Mouse (Mus musculus) right cerebral cortex, postnatal 25 days (tissue): ENCODE results near the gene Gm28048.

Experiments
- DNase-seq: peaks from one replicate; pipeline ENCODE4 v3.0.0; 2022

Gm28048 gene

DNA sequence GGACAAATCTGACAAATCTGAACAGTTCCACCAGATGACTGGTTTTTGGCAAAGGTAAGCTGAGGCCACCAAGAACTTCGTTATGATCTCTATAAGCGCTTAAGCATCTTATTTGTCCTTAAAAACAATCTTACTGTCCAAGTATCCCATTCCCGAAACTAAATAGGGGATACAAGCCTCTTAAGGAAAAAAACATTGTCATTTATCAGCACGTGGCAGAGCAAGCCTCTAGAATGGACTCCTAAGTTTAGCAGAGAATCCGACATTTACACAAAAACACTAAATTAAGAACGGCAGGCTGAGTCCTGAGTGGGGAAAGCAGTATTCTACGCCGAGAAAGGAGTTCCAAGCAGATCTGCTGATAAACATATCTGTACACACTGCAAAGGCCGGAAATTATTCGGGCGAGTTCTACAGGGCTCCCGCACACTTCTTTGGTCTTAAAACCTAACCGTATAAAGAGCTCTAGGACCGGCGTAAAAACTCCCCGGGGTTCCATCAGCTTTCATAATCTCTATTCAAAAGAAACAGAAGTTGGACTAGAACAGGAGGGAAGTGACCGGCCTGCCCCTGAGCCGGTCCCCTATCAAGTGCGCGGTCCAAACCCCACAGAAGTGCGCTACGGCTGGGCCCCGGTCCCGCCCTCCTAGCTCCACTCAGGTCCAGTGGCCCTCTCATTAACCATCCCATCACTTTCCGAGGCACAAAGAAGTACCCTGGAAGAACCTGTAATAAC lies 124.0 kb downstream of the Gm28048 start:
- peak; percentile 15 for DNase-seq

- DNase-seq, result no peak
Measured at GRCm38 (mm10) chr11:22857106-22857704, 124.7 kb downstream of the Gm28048 start.

GRCm38 (mm10) chr11:22856371-22856965 lies 125.4 kb downstream of the Gm28048 start:
- DNase-seq, result no peak

- no peak for DNase-seq
Measured at GRCm38 (mm10) chr11:22854571-22854970, 127.3 kb downstream of the Gm28048 start.

GRCm38 (mm10) chr11:22853477-22854157 lies 128.3 kb downstream of the Gm28048 start:
- no peak for DNase-seq

GRCm38 (mm10) chr11:22852510-22852909 lies 129.4 kb downstream of the Gm28048 start:
- DNase-seq, result no peak

DNA sequence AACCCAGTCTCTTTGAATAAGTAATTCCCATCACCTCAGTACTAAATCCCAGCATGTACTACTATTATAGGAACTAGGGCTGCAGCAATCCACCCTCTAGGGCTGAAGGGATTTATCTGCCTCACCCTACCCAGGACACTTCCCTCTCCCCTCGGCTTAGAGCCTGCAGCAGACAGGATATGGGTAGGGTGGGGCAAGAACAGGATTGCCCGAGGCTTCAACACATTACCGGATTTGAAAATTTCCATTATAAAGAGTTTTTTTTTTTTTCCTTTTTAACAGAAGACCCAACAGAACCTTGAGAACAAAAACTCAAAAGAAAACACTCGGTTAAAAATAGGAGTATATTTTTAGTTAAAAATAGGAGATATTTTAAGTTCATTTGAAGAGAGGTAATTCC lies 130.5 kb downstream of the Gm28048 start:
- DNase-seq, result no peak

GRCm38 (mm10) chr11:22850077-22850476 lies 131.8 kb downstream of the Gm28048 start:
- no peak for DNase-seq

GRCm38 (mm10) chr11:22848649-22849195 lies 133.2 kb downstream of the Gm28048 start:
- DNase-seq, result no peak

DNA sequence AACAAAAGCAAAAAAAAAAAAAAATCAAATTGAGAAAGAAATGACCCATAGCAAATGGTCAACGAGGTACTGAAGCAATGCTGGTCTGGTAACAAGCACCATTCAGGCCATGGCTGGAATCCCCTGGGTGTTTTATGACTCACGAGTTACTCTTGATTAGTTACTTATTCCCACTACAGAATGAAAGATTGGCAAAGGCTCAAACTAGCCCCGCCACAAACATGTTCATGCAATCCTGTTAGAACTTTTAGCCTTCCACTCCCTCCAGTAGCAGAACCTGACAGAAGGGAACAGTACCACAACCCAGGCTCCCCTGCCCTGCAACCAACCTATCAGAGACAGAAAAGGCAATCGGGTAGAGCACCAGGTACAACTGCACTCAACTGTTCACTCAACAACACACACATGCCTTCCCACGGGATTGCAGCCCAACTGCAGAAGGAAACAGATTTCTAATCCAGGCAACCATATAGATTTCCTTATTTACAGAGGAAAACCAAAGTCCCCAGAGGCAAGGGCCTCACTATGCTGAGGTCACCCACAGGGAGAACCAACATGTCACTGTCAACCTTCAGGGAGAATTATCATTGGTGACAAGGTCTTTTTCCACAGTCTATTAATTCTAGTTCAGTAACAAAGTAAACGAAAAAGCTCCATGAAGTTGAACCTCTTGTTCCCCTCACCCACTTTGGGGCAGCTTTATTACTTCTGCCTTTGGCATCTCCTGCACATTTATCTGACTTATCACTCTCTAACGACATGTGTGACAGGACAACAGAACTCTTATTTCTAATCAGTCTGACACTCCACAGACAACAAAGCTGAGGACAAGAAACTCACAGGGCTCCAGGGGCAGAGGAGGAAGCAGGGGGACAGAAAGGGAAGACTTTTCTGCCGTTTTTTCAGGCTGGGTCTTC lies 133.9 kb downstream of the Gm28048 start:
- DNase-seq, result no peak

DNA sequence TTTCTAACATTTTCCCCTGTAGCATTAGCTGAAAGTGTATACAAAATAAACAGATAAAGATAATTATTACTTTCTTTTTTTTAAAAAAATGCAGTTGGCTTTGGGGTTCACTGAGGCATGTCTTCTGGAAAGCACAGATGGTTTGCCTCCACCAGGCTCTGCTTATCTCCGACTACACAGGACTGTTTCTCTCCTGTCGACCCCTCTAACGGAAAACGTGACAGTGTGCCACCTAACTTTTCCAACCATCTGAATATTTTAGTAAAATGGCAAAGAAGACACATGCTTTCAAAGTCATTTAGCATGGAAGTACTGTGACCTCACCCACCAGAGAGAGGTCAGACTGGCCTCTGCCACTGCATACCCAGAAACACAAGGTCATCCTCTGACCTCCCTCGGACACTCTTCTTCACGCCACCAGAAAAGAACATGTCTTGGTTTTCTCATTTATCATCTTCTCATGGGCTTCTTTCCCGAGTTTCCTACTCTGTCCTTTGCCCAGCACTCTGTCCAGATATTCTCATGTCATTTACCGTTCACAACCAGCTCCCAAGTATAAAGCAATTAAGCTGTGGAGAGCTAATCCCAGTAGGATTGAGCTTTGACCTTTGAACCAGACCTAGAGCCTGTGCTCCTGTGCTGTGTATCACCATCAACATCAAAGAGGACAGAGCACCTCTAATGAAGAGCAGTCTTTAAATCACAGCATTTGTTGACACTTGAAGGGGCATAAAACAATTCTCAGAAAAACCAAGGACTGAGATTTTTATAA lies 134.7 kb downstream of the Gm28048 start:
- DNase-seq, result no peak

- DNase-seq, result no peak
Measured at GRCm38 (mm10) chr11:22846093-22846835, 135.6 kb downstream of the Gm28048 start.

- DNase-seq, result no peak
Measured at GRCm38 (mm10) chr11:22844754-22845718, 136.9 kb downstream of the Gm28048 start.

- no peak for DNase-seq
Measured at GRCm38 (mm10) chr11:22839456-22839855, 142.4 kb downstream of the Gm28048 start.

DNA sequence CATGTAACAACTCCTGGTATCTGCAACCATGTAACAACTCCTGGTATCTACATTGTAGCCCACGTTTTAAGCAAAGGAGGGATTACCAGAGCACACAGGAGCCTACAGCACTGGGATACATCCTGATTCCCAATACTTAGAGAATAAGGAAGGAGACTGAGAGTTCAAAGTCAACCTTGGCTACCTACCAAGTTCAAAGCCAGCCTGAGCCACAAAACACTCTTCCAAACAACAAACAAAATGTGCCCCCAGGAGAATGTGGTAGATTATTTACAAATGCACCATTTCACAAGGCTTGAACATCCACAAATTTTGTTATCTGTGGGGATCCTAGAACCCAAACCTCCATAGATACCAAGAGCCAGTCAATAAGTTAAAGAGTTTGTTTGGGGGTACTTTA lies 143.5 kb downstream of the Gm28048 start:
- DNase-seq, result no peak

DNA sequence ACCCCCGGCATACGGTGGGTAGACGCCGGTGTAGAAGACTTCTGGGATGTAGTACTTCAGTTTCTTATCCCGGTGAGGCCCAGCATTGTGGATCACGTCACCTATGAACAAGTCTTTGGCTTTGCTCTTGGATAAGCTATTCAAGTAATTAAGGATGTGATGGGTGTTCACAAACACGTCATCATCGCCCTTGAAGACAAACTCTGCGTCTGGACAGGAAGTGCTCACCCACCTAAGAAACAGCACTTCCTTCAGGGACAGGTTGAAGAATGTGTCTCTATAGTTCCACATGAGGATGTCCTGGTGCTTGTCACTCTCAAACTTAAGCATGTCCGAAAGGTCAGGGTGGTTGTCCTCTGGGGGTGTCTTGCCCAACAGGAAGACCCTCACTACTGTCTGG lies 145.6 kb downstream of the Gm28048 start:
- DNase-seq, result no peak

- no peak for DNase-seq
Measured at GRCm38 (mm10) chr11:22832600-22832999, 149.3 kb downstream of the Gm28048 start.

DNA sequence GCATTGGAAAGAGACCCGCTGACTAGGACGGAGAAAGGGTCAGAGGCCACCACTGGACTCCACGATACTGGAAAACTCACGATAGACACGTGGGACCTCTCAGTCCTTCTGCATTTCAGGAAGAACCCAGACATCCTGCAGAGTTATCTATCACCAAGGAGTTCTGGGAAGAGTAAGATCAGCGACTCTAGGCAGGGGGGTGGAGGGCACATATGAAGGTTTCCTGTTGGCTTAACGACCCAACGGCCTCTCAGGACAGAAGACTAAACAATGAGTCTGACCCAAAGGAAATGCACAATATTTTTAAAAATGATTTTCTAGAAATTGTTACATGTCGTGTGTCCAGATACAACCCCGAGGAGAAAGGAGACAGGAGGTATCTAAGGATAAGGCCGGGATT lies 150.0 kb downstream of the Gm28048 start:
- DNase-seq, result no peak

DNA sequence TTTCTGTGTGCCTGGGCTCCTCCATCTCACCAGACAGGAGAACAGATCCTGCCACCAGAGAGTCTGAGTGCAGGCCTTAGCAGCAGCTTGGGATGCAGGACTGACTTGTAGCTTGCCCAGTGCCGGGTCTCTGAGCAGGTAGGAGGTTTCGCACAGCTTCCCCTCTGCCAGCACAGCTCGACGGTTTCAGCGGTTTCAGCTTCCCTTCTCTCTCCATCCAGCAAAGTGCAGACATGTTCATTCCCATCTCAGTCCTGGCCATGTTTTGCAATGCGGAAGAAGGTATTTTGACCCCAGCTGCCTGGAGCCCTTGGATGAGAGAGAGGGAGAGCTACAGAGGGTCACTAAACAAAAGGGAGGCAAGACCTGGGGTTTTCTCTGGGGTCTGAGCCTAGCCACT lies 151.2 kb downstream of the Gm28048 start:
- no peak for DNase-seq
